Mouse (Mus musculus) brain, embryonic 14.5 days (tissue): Measurements from ENCODE around the gene Ccr9. TPM values are rescaled to one million over a fixed set of nuclear protein-coding genes. Genes with fewer than 3 reads are reported as not detected.

Experiments used
- DNase-seq: peaks from one replicate; pipeline ENCODE4 v3.0.0-alpha.2; 2011; ENCODE audit warnings: low read depth
- CTCF ChIP-seq: fragments of 200-500 bp; IDR thresholded peaks from 2 replicates; pipeline ENCODE4 v1.5.1; 2012; ENCODE audit warnings: inconsistent platforms, mild to moderate bottlenecking, moderate library complexity, borderline replicate concordance; ENCODE audit not compliant: insufficient read depth, insufficient read length; ENCODE audit errors: extremely low read depth
- POLR2A ChIP-seq: fragments of 200-500 bp; IDR thresholded peaks from 2 replicates; pipeline ENCODE4 v1.6.1; 2012; ENCODE audit warnings: mild to moderate bottlenecking, inconsistent platforms, borderline replicate concordance; ENCODE audit not compliant: poor library complexity, insufficient read depth, insufficient read length, severe bottlenecking; ENCODE audit errors: extremely low read depth
- polyA plus RNA-seq: library from polyadenylated mRNA; depleted of rRNA; stranded (reverse); fragments of >200 nt; gene quantifications from 2 replicates; pipeline ENCODE4 v1.2.3, GENCODE M21; 2012

The Ccr9 gene
- polyA plus RNA-seq, 1 experiment, result 0.25 TPM

DNA sequence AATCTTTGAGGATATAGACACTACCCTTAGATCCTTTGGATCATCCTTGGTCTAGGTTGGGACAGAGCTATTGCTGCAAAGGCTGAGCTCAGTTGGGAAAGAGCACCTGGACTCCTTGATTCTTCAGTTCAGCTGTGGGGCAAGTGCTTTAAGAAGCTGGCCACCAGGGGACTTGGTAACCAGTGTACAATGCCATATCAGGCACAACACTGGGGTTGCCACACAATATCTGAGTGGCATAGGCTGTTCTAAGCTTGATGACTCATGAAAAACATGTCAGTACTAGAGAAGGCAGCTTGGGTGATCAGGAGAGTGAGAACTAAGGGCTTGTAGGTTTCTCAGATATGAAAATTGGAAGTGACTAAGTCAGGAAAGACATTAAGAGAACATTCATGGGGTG is 19.3 kb upstream of the Ccr9 start:
- no peak for DNase-seq
- TF ChIP-seq CTCF (no peak), POLR2A (no peak)

DNA sequence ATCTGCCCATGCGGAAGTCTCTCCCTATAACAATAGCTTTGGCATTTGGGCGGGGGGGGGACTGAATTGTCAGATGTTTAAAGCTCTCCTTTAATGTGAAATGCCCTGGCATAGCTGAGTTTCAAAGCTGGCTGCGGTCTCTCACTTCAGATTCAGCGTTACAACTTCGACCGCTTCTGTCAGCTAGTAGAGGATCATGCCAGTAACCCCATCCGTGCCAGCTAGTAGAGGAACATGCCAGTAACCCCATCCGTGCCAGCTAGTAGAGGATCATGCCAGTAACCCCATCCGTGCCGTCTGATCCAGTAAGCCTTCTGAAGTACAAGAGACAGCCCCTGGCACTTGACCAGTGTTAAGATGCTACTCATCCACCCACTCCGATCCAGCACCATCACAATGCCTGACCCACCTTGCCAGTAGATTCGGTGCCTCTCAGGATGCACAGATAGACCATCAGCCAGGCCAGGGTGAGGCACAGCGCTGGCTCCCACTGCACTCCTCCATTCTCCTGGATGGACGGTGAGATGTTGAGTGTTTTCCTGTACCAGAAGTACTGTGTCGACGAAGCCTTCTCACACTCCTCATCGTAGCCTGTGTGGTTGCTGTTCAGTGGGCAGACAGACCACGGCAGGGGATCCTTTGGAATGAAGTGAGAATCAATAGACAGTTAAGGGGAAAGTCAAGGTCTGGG is 18.1 kb upstream of the Ccr9 start:
- DNase-seq, result peak; percentile 64

DNA sequence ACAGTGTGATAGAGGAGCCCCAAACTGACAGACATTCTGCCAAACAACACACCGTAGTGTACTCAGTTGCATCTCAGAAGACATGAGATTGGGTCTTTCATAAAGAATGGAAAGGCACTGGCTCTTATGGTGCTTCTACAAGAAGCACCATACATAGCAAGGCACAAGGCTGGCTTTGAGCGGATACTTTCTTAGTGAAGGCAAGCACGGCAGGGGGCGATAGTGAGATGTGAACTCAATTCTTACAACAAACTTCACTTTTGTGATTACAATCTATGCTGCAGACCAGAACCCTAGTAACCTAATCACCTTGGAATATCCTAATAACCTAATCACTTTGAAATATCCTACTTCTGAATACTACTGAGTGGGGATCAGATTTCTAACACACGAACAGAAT is 12.6 kb upstream of the Ccr9 start:
- peak; percentile 47 for DNase-seq
- TF ChIP-seq CTCF (peak; percentile 44; the same call in 1 of the 2 replicates), POLR2A (no peak)

DNA sequence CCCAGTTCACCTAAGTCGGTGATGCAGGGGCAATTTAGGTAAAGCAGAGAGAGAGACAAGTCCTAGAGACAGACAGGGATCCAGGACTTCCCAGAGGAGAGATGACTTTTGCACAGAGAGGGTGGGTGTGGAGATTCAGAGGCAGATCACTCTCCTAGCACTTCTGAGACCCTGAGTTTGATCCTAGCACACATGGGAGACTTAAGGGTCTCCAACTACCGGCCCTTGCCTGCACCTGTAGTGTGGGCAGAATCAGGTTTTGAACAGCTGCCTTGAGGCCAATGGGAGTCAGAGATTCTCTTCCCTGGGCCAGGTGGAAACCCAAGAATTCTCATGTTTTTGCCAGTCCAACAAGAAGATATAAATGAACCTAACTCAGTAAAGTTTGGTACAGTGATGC is 959 bp downstream of the Ccr9 start:
- no peak for DNase-seq
- TF ChIP-seq POLR2A (no peak), CTCF (no peak)

DNA sequence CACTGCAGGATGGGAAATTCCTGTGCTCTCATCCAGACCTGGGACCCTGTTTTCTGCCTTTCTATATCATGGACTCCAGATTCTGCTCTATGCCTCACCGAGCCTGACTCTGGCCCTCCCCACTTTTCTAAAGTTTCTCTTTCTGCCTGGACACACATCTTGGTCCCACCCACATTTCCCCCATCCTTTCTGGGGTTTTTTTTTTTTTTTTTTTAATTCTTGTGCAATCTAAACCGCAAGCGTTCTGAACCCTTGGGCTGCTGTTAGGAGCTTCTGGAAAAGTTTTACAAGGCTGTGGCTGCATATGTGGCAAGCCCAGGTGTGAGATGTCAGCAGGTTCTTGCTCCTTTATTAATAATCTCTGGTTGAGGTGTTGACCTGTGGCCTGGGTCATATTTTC is 5.5 kb downstream of the Ccr9 start:
- TF ChIP-seq CTCF (no peak), POLR2A (no peak)
- DNase-seq, result no peak

DNA sequence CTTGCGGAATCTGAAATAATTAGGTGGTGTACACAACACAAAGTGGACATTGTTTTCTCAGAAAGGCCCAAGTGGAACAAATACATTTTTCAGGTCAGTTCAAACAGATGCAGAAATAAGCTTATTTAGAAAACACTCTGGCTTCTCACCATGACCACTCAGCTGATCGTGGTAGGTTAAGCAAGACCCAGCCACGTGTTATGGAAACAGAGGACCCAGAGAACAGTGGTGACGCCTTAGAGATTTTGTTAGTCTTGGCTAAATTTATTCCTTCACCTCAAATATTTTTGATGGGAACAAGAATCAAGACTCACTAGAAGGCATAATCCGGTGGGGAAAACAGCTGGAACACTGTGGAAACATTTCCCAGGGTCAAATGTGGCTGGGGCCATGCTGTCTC is 8.0 kb downstream of the Ccr9 start:
- DNase-seq, result peak; percentile 35
- no peak for TF ChIP-seq CTCF
- no peak for TF ChIP-seq POLR2A

DNA sequence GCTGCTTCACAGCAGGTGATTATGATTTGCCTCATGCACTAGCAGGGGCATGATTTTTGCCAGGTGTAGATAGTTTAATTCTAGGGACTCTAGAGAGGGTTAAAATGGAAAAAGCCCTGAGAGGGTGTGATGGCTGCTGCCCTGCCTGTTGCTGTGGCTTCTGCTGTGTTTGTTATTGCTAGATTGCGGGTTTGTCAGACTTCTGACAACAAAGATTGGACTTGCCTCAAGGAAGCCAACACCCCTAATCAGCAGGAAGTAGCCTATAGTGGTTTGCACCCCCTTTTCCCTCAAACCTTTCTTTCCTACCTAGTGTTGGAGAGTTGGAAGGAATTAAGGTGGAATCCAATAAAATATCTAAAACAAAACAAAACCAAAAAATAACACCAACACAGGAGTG is 10.0 kb downstream of the Ccr9 start:
- DNase-seq, result no peak
- TF ChIP-seq POLR2A, result no peak
- TF ChIP-seq CTCF, result no peak

DNA sequence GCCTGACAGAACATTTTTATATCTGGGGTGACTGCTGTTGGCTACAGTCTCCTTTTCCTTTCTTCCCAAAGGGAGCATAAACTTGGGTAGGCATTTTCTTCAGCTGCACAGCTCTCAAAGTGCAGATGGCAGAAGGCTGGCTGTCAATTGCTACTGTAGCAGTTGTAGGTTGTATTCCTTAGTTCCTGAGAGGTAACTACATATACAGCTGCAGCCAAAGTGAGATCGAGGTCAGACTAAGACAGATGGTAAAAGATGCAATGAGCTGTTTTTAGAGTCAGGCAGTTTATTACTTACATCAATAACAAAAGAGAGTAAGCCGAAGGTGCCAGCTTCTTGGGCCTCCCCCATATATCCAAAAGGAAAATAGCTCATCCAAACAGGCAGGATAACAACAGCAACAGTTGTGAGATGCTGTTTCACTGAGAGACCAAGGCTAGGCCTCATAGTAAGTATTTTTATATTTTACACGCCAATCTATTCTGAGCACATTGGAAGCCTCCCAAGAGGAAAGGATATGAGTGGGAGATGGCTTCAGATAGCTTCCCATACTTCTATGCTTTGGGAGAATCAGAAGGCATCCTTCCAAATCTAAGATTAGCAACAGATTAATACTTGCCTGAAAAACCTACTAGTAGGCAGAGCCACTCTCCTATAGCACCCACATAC is 17.5 kb downstream of the Ccr9 start:
- no peak for DNase-seq
- TF ChIP-seq POLR2A, result no peak
- no peak for TF ChIP-seq CTCF

DNA sequence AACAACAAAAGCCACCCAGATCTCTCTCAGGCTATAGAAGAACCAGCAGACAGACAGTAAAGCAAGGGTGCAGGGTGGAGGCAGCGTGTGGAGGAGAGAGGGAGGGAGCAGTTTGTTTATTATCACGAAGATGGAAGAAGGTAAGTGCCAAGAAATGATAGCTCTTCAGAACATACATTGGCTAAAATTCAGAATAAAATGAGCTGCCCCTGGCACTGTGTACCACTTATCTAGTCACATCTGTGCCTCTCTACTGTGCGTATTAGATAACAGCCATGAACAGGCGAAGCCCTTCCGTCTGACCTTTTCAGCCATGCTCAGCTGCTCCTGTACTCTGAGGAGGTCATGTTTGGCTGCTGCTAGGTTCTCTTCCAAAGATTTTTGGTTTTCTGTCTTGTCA is 23.6 kb downstream of the Ccr9 start:
- DNase-seq, result no peak
- TF ChIP-seq CTCF (no peak), POLR2A (no peak)

DNA sequence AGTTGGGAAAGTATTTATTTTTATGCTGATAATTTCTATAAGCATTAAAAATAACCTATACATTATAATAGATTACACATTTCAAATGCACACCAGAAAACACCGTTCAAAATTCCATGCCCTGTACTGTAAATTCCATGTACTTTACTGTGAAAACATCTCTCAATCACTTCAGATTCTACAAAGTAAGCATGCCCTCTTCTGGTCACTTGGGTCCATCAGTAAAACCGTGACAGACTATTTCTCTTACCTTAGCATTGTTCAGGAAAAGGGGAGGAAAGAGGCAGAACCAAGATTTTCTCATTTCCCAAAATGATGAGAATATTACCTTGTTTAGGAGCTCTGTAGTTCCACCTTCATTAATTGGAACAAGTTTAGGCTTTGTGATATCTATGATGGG is 31.0 kb downstream of the Ccr9 start:
- TF ChIP-seq CTCF, result no peak
- no peak for DNase-seq

DNA sequence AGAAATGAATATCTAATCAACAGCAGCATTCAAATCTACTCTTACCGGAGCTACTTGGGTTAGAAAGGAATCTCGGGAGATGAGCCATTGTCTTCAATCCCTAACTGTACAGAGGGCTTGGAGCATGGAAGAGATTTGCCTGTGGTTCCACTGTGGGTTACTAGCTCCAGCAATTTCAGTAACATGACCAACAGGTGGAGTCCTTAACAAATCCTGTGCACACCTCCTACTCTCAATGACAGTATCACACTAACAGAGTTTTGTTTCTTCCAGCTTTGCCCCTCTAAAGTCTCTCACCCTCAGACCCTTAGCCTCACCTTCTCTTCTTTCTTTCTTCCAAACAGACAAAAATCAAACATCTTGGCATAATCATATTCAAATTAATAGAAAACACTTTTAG is 34.9 kb downstream of the Ccr9 start:
- no peak for TF ChIP-seq POLR2A
- TF ChIP-seq CTCF, result no peak
- DNase-seq, result no peak

DNA sequence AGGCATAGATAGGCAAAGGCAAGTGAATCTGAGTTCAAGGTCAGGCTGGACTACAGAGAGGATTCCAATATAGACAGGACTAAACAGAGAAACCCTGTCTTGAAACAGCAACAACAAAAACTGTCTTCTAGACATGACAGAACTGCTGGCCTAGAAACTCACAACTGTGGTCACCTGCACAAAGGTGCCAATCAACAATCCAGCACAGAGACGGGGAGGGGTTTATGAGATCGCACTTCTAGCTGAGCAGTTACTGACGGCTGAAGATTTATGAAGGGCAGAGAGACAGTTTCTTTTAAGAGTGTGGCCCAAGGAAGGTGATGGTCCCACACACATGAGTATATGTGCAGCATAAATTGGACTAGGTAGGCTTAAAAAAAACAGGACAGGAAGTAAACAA is 38.1 kb downstream of the Ccr9 start:
- TF ChIP-seq CTCF (no peak), POLR2A (no peak)
- DNase-seq, result no peak

DNA sequence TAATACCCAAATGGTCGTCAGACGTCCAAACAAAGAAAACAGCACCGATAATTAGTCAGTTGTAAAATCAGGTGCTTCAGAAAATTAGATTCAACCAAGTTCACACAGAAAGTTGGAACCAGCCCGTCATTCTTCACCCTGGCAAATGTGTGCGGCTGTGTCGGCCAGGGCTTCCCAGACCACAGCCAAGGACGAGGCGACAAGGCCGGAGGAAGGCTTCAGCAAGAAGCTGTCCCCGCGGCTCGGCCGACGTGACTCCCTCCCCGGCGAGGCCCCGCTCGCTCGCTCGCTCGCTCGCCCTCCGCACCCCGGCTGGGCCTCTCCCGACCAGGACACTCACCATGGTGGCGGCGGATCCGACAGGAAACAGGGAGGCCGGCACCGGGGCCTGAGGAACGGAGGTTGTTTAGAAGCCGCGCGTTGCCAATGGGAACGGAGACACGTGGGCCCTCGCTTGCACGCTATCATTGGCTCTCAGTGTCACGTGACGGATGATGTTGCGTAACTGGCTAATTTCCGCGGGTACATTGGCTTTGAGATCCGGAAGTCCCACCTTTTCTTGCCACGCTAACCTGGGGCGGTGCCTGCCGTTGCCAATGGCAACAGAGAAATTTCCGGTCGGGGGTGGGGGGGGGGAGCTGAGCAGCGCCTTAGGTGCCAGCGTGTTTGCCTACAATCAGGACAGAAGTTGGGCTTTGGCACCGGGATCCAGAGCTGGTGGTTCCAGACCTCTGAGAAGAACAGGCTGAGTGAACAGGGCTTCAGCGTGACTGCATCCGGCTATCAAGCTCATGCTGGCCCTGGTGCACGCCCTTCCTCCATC is 39.2 kb downstream of the Ccr9 start, which contains the start of gene Lztfl1:
Gene Lztfl1 (minus strand): TSS at position 512 of the 823 bp plus-strand sequence.
- DNase-seq, result peak; percentile 100
- TF ChIP-seq CTCF (no peak), POLR2A (peak; percentile 20; the same call in 1 of the 2 replicates)
